Mouse (Mus musculus): ENCODE data around the gene Olfr1036. TPM values are rescaled to one million over a fixed set of nuclear protein-coding genes. Genes with fewer than 3 reads are reported as not detected.
"Not testable (repeated sequence)": the region's sequence is repeated elsewhere in the genome, so short reads cannot be mapped to it uniquely, and the experiment has no call there.

Olfr1036 gene
- polyA plus RNA-seq (2015; fragmentation: Nextera tagmentation; extraction: Ambion mirVana), result not detected in 2 replicates

GRCm38 (mm10) chr2:86073692-86074091 is at the start of gene Olfr1036:
Gene Olfr1036 (plus strand): TSS chr2:86073992.
- H3K27me3 ChIP-seq; H3K4me2 ChIP-seq (replicated peaks); H3K4me3 ChIP-seq; H3K9ac ChIP-seq (replicated peaks); ATAC-seq (replicated peaks); H3K9me3 ChIP-seq; H3K4me1 ChIP-seq; H3K27ac ChIP-seq (replicated peaks); H3K36me3 ChIP-seq: not testable (repeated sequence)

GRCm38 (mm10) chr2:86045561-86045960 is 28.2 kb upstream of the Olfr1036 start, which contains the start of gene Olfr1034:
Gene Olfr1034 (plus strand): TSS chr2:86045861.
- no peaks in the 10 kb centered on the region for H3K36me3 ChIP-seq
- H3K27ac ChIP-seq (replicated peaks), result no peak within 1 kb of the TSS
- H3K9ac ChIP-seq (replicated peaks), result no peak within 1 kb of the TSS
- no peak within 1 kb of the TSS for H3K4me2 ChIP-seq (replicated peaks)
- no peaks in the 10 kb centered on the region for H3K4me1 ChIP-seq
- no peaks in the 10 kb centered on the region for H3K9me3 ChIP-seq
- no peak within 1 kb of the TSS for H3K4me3 ChIP-seq
- no peak for ATAC-seq (replicated peaks)
- H3K27me3 ChIP-seq, result no peaks in the 10 kb centered on the region

GRCm38 (mm10) chr2:86050777-86051176 is 23.0 kb upstream of the Olfr1036 start:
- H3K9ac ChIP-seq (replicated peaks); H3K4me2 ChIP-seq (replicated peaks); H3K27me3 ChIP-seq; H3K9me3 ChIP-seq; H3K36me3 ChIP-seq; H3K4me3 ChIP-seq; ATAC-seq (replicated peaks); H3K27ac ChIP-seq (replicated peaks); H3K4me1 ChIP-seq: not testable (repeated sequence)

GRCm38 (mm10) chr2:86063766-86064165 is 10.0 kb upstream of the Olfr1036 start:
- not testable (repeated sequence) for H3K4me2 ChIP-seq (replicated peaks); H3K4me3 ChIP-seq; ATAC-seq (replicated peaks)

GRCm38 (mm10) chr2:86070189-86070588 is 3.6 kb upstream of the Olfr1036 start:
- no peak overlapping the region for H3K9ac ChIP-seq (replicated peaks)
- H3K36me3 ChIP-seq, result no peaks in the 10 kb centered on the region
- 94% methylated on average over 8 of the region's 8 CpGs for WGBS
- H3K27ac ChIP-seq (replicated peaks), result no peak overlapping the region
- no peaks in the 10 kb centered on the region for H3K4me1 ChIP-seq
- H3K9me3 ChIP-seq, result no peaks in the 10 kb centered on the region
- ATAC-seq (replicated peaks), result no peak
- no peak overlapping the region for H3K4me2 ChIP-seq (replicated peaks)
- no peaks in the 10 kb centered on the region for H3K27me3 ChIP-seq
- no peak overlapping the region for H3K4me3 ChIP-seq

More at GRCm38 (mm10) chr2:86063766-86064165, 10.0 kb upstream of the Olfr1036 start:
- not testable (repeated sequence) for H3K9ac ChIP-seq (replicated peaks); H3K4me1 ChIP-seq; H3K27ac ChIP-seq (replicated peaks); H3K36me3 ChIP-seq; H3K27me3 ChIP-seq; H3K9me3 ChIP-seq
- WGBS, result 96% methylated on average over 2 of the region's 2 CpGs

- not testable (repeated sequence) for H3K36me3 ChIP-seq; H3K4me3 ChIP-seq; H3K27me3 ChIP-seq; H3K4me1 ChIP-seq; H3K9me3 ChIP-seq; ATAC-seq (replicated peaks); H3K9ac ChIP-seq (replicated peaks); H3K27ac ChIP-seq (replicated peaks); H3K4me2 ChIP-seq (replicated peaks)
- 93% methylated on average over 1 of the region's 1 CpGs for WGBS
Measured at GRCm38 (mm10) chr2:86080478-86080877, 6.7 kb downstream of the Olfr1036 start.

GRCm38 (mm10) chr2:86087285-86087684 is 13.5 kb downstream of the Olfr1036 start, which contains the start of gene Olfr1037:
Gene Olfr1037 (minus strand): TSS chr2:86087385.
- WGBS, result 95% methylated on average over 2 of the region's 2 CpGs
- Histone ChIP-seq H3K4me2 (replicated peaks) (no peak within 1 kb of the TSS), H3K9ac (replicated peaks) (no peak within 1 kb of the TSS), H3K27me3 (no peaks in the 10 kb centered on the region), H3K9me3 (no peaks in the 10 kb centered on the region), H3K4me3 (no peak within 1 kb of the TSS), H3K36me3 (no peaks in the 10 kb centered on the region), H3K4me1 (no peaks in the 10 kb centered on the region), H3K27ac (replicated peaks) (no peak within 1 kb of the TSS)
- no peak for ATAC-seq (replicated peaks)

Other genes with a start within 250 kb of the Olfr1036 start
- gene Olfr1019, start 228.5 kb upstream of the Olfr1036 start, polyA plus RNA-seq (2015; fragmentation: Nextera tagmentation; extraction: Ambion mirVana), result not detected in 2 replicates
- not detected in 2 replicates for gene Olfr1020, start 227.0 kb upstream of the Olfr1036 start, polyA plus RNA-seq (2015; fragmentation: Nextera tagmentation; extraction: Ambion mirVana)
- gene Olfr1022, start 205.4 kb upstream of the Olfr1036 start, polyA plus RNA-seq (2015; fragmentation: Nextera tagmentation; extraction: Ambion mirVana), result not detected in 2 replicates
- not detected in 2 replicates for gene Olfr1023, start 188.4 kb upstream of the Olfr1036 start, polyA plus RNA-seq (2015; fragmentation: Nextera tagmentation; extraction: Ambion mirVana)
- not detected in 2 replicates for gene Olfr1024, start 168.9 kb upstream of the Olfr1036 start, polyA plus RNA-seq (2015; fragmentation: Nextera tagmentation; extraction: Ambion mirVana)
- not detected in 2 replicates for gene Olfr1025-ps1, start 158.8 kb upstream of the Olfr1036 start, polyA plus RNA-seq (2015; fragmentation: Nextera tagmentation; extraction: Ambion mirVana)
- not detected in 2 replicates for gene Olfr1026, start 152.4 kb upstream of the Olfr1036 start, polyA plus RNA-seq (2015; fragmentation: Nextera tagmentation; extraction: Ambion mirVana)
- not detected in 2 replicates for gene Olfr1028, start 123.6 kb upstream of the Olfr1036 start, polyA plus RNA-seq (2015; fragmentation: Nextera tagmentation; extraction: Ambion mirVana)
- not detected in 2 replicates for gene Olfr1029, start 100.1 kb upstream of the Olfr1036 start, polyA plus RNA-seq (2015; fragmentation: Nextera tagmentation; extraction: Ambion mirVana)
- gene Olfr1030, start 94.7 kb upstream of the Olfr1036 start, polyA plus RNA-seq (2015; fragmentation: Nextera tagmentation; extraction: Ambion mirVana), result not detected in 2 replicates
- not detected in 2 replicates for gene Olfr1031, start 83.7 kb upstream of the Olfr1036 start, polyA plus RNA-seq (2015; fragmentation: Nextera tagmentation; extraction: Ambion mirVana)
- not detected in 2 replicates for gene Olfr1032, start 68.5 kb upstream of the Olfr1036 start, polyA plus RNA-seq (2015; fragmentation: Nextera tagmentation; extraction: Ambion mirVana)
- gene Olfr1033, start 53.4 kb upstream of the Olfr1036 start, polyA plus RNA-seq (2015; fragmentation: Nextera tagmentation; extraction: Ambion mirVana), result not detected in 2 replicates
- gene Olfr1034, start 28.1 kb upstream of the Olfr1036 start, polyA plus RNA-seq (2015; fragmentation: Nextera tagmentation; extraction: Ambion mirVana), result not detected in 2 replicates
- gene Olfr1037, start 13.4 kb downstream of the Olfr1036 start, polyA plus RNA-seq (2015; fragmentation: Nextera tagmentation; extraction: Ambion mirVana), result not detected in 2 replicates
- gene Olfr1039, start 61.9 kb downstream of the Olfr1036 start, polyA plus RNA-seq (2015; fragmentation: Nextera tagmentation; extraction: Ambion mirVana), result not detected in 2 replicates
- not detected in 2 replicates for gene Olfr1040, start 72.7 kb downstream of the Olfr1036 start, polyA plus RNA-seq (2015; fragmentation: Nextera tagmentation; extraction: Ambion mirVana)
- gene Olfr1042, start 87.8 kb downstream of the Olfr1036 start, polyA plus RNA-seq (2015; fragmentation: Nextera tagmentation; extraction: Ambion mirVana), result not detected in 2 replicates
- not detected in 2 replicates for gene Olfr1043, start 93.5 kb downstream of the Olfr1036 start, polyA plus RNA-seq (2015; fragmentation: Nextera tagmentation; extraction: Ambion mirVana)
- not detected in 2 replicates for gene Olfr1044, start 103.8 kb downstream of the Olfr1036 start, polyA plus RNA-seq (2015; fragmentation: Nextera tagmentation; extraction: Ambion mirVana)
- not detected in 2 replicates for gene Olfr52, start 111.7 kb downstream of the Olfr1036 start, polyA plus RNA-seq (2015; fragmentation: Nextera tagmentation; extraction: Ambion mirVana)
- not detected in 2 replicates for gene Olfr1045, start 129.0 kb downstream of the Olfr1036 start, polyA plus RNA-seq (2015; fragmentation: Nextera tagmentation; extraction: Ambion mirVana)
- gene Olfr1046, start 145.3 kb downstream of the Olfr1036 start, polyA plus RNA-seq (2015; fragmentation: Nextera tagmentation; extraction: Ambion mirVana), result not detected in 2 replicates
- gene Olfr1047, start 157.4 kb downstream of the Olfr1036 start, polyA plus RNA-seq (2015; fragmentation: Nextera tagmentation; extraction: Ambion mirVana), result not detected in 2 replicates
- gene Olfr1048, start 166.3 kb downstream of the Olfr1036 start, polyA plus RNA-seq (2015; fragmentation: Nextera tagmentation; extraction: Ambion mirVana), result not detected in 2 replicates
- not detected in 2 replicates for gene Olfr1049, start 184.3 kb downstream of the Olfr1036 start, polyA plus RNA-seq (2015; fragmentation: Nextera tagmentation; extraction: Ambion mirVana)
- not detected in 2 replicates for gene Olfr1051, start 205.1 kb downstream of the Olfr1036 start, polyA plus RNA-seq (2015; fragmentation: Nextera tagmentation; extraction: Ambion mirVana)
- gene Olfr1052, start 218.5 kb downstream of the Olfr1036 start, polyA plus RNA-seq (2015; fragmentation: Nextera tagmentation; extraction: Ambion mirVana), result not detected in 2 replicates
- gene Olfr1053, start 241.3 kb downstream of the Olfr1036 start, polyA plus RNA-seq (2015; fragmentation: Nextera tagmentation; extraction: Ambion mirVana), result not detected in 2 replicates

Measured in forebrain, embryonic 15.5 days (tissue).